ENCODE assay signal across 10 mouse cellular contexts in genomic region chr9:104269349-104269871, GRCm38 (mm10). TPM values are rescaled to one million over a fixed set of nuclear protein-coding genes. Genes with fewer than 3 reads are reported as not detected.
DNase-seq lines count a peak whose midpoint lies in the region; ATAC-seq and TF ChIP-seq lines count a peak whose summit lies in the region.
"Had no signal": no experiment of that assay in that cellular context is flagged by ENCODE, and none has a peak within 500 bp of the region (broad histone marks: within the 10 kb centered on the region; RNA-seq: fewer than 3 reads in every experiment).

No protein-coding gene starts in this region.

- 49% methylated on average over 10 of the region's 10 CpGs for WGBS in forebrain, embryonic 10.5 days
- 32% methylated on average over 10 of the region's 10 CpGs for WGBS in forebrain, embryonic 15.5 days
- 3% methylated on average over 10 of the region's 10 CpGs for WGBS in small intestine, adult 2 months

- H3K27ac ChIP-seq in forebrain, embryonic 10.5 days, result peak overlapping the region; percentile 25; the same call in 1 of the 2 replicates
- H3K27ac ChIP-seq in forebrain, embryonic 15.5 days (replicated peaks), result no peak overlapping the region
- H3K27ac ChIP-seq in small intestine, adult 2 months (ENCODE audit: insufficient read depth, low read depth, low read length), result peak overlapping the region; percentile 57
- H3K27ac ChIP-seq: layer of hippocampus, adult 2 months had no signal

- TF ChIP-seq POLR2A in small intestine, adult 2 months (IDR thresholded peaks at IDR 0.05; ENCODE audit: low read depth, low read length), result no peak

- intact Hi-C loops in left cerebral cortex, postnatal 36 days (cut with DNase I), result no loop called here

- H3K4me2 ChIP-seq in forebrain, embryonic 15.5 days (replicated peaks), result no peak overlapping the region

- ATAC-seq in forebrain, embryonic 15.5 days (replicated peaks), result no peak

- H3K4me1 ChIP-seq in forebrain, embryonic 10.5 days, result no peaks in the 10 kb centered on the region
- H3K4me1 ChIP-seq in forebrain, embryonic 15.5 days, result no peaks in the 10 kb centered on the region
- peaks cover 11% of the 10 kb centered on the region for H3K4me1 ChIP-seq in small intestine, adult 2 months (ENCODE audit: control insufficient read depth, insufficient read depth, insufficient read length, low read length)

- no peak overlapping the region for H3K4me3 ChIP-seq in forebrain, embryonic 10.5 days
- H3K4me3 ChIP-seq in forebrain, embryonic 15.5 days, result no peak overlapping the region
- H3K4me3 ChIP-seq in small intestine, adult 2 months (ENCODE audit: low read depth, low read length), result 0 out of 2 replicates have a peak overlapping the region, but pooled peaks have one; percentile 10
- H3K4me3 ChIP-seq: layer of hippocampus, adult 2 months had no signal

- no peaks in the 10 kb centered on the region for H3K36me3 ChIP-seq in forebrain, embryonic 10.5 days (replicated peaks)
- H3K36me3 ChIP-seq in forebrain, embryonic 15.5 days, result no peaks in the 10 kb centered on the region
- H3K36me3 ChIP-seq in small intestine, adult 2 months (ENCODE audit: control insufficient read depth, insufficient read depth, low read length), result no peaks in the 10 kb centered on the region

- TF ChIP-seq CTCF in small intestine, adult 2 months (IDR thresholded peaks at IDR 0.05; ENCODE audit: extremely low read depth, insufficient read length, insufficient replicate concordance, low read depth, low read length), result no peak

- DNase-seq in forebrain, embryonic 10.5 days (ENCODE audit: extremely low spot score, low spot score), result no peak
- DNase-seq in lung, postnatal 36 days, result peak; percentile 19
- no peak for DNase-seq in lung, postnatal 25 days (ENCODE audit: low spot score)
- DNase-seq in left cerebral cortex, postnatal 36 days (ENCODE audit: low spot score in 2 of 2), result peak; percentile 33 to 40
- DNase-seq in ovary, adult 18-20 months (ENCODE audit: low spot score), result no peak
- DNase-seq in kidney, adult 18-20 months, result no peak
- DNase-seq: gastrocnemius, postnatal 25 days had no signal

- no peak overlapping the region for H3K9ac ChIP-seq in forebrain, embryonic 15.5 days (replicated peaks)

- no peaks in the 10 kb centered on the region for H3K9me3 ChIP-seq in forebrain, embryonic 10.5 days
- H3K9me3 ChIP-seq in forebrain, embryonic 15.5 days, result no peaks in the 10 kb centered on the region

- no peaks in the 10 kb centered on the region for H3K27me3 ChIP-seq in forebrain, embryonic 10.5 days (ENCODE audit: poor library complexity, severe bottlenecking)
- no peaks in the 10 kb centered on the region for H3K27me3 ChIP-seq in forebrain, embryonic 15.5 days
- H3K27me3 ChIP-seq in small intestine, adult 2 months (ENCODE audit: control insufficient read depth, insufficient read depth, low read length), result no peaks in the 10 kb centered on the region

RNA-seq across cellular contexts. Expression of gene Dnajc13, which starts 6.7 kb away (rescaled TPM):
- 18.9 and 20.5 TPM in 2 replicates for polyA plus RNA-seq in forebrain, embryonic 10.5 days (2016; fragmentation: Nextera tagmentation; extraction: Ambion mirVana)
- polyA plus RNA-seq in forebrain, embryonic 15.5 days (2015; fragmentation: Nextera tagmentation; extraction: Ambion mirVana), result 16.7 and 22.7 TPM in 2 replicates
- total RNA-seq in left cerebral cortex, postnatal 36 days (2021), result 10 to 100 TPM; 54.5 to 70.4 TPM
- polyA plus RNA-seq in small intestine, adult 2 months (2012; rRNA removed), result 24.8 and 58.5 TPM in 2 replicates

Comparison
In these comparisons a context has a peak if more than half of its experiments do, and no peak if none do; other contexts are left out.
1. DNase-seq: peak in lung, postnatal 36 days (single experiment) and left cerebral cortex, postnatal 36 days (2 of 2); none in forebrain, embryonic 10.5 days (single experiment), lung, postnatal 25 days (single experiment), ovary, adult 18-20 months (single experiment) and kidney, adult 18-20 months (single experiment).